Mouse (Mus musculus) intestine, embryonic 16.5 days (tissue): ENCODE results near the gene Notch2. TPM values are rescaled to one million over a fixed set of nuclear protein-coding genes. Genes with fewer than 3 reads are reported as not detected.

Experiments
- ATAC-seq: fragments of 200-750 bp; cut with Nextera tagmentation; 2 replicates; pipeline ENCODE4 v1.8.0; 2017; ENCODE audit warnings: moderate TSS enrichment, moderate library complexity
- H3K27ac ChIP-seq: fragments of 300-500 bp; sonication (generic); 2 replicates; pipeline ENCODE4 v1.5.1; 2014; ENCODE audit warnings: mild to moderate bottlenecking, low read length
- H3K27me3 ChIP-seq: fragments of 300-500 bp; sonication (generic); replicated peaks from 2 replicates; pipeline ENCODE4 v1.6.1; 2014; ENCODE audit warnings: low read length, control low read depth, mixed read lengths; ENCODE audit not compliant: control insufficient read depth, insufficient read depth
- H3K36me3 ChIP-seq: fragments of 300-500 bp; sonication (generic); 2 replicates; pipeline ENCODE4 v1.6.1; 2014; ENCODE audit warnings: low read length, control low read depth; ENCODE audit not compliant: control insufficient read depth, insufficient read depth
- H3K4me1 ChIP-seq: fragments of 300-500 bp; sonication (generic); 2 replicates; pipeline ENCODE4 v1.6.1; 2014; ENCODE audit warnings: low read length, control low read depth, mixed read lengths; ENCODE audit not compliant: control insufficient read depth, insufficient read depth
- H3K4me2 ChIP-seq: fragments of 300-500 bp; sonication (generic); 2 replicates; pipeline ENCODE4 v1.6.1; 2014; ENCODE audit warnings: low read depth, low read length, control low read depth
- H3K4me3 ChIP-seq: fragments of 300-500 bp; sonication (generic); 2 replicates; pipeline ENCODE4 v1.5.1; 2014; ENCODE audit warnings: mild to moderate bottlenecking, low read length
- H3K9ac ChIP-seq: fragments of 300-500 bp; sonication (generic); 2 replicates; pipeline ENCODE4 v1.6.1; 2014; ENCODE audit warnings: low read depth, low read length
- H3K9me3 ChIP-seq: fragments of 300-500 bp; sonication (generic); 2 replicates; pipeline ENCODE4 v1.6.1; 2016; ENCODE audit warnings: low read length, control low read depth; ENCODE audit not compliant: control insufficient read depth
- WGBS: fragments of 180-500 bp; shearing (Covaris S2); extraction: QIAGEN DNeasy Blood & Tissue Kit; methylation state at CpG from one replicate; pipeline ENCODE4 v1.1.7; 2014; 5-methylcytosine and 5-hydroxymethylcytosine counted together
- polyA plus RNA-seq: library from polyadenylated mRNA; unstranded; fragments of >200 nt; fragmentation: Nextera tagmentation; extraction: Ambion mirVana; gene quantifications from 2 replicates; pipeline ENCODE4 v1.2.1, GENCODE M21; 2015

Notch2 gene
- polyA plus RNA-seq, 1 experiment from 2014 or later: 9.1 TPM

DNA sequence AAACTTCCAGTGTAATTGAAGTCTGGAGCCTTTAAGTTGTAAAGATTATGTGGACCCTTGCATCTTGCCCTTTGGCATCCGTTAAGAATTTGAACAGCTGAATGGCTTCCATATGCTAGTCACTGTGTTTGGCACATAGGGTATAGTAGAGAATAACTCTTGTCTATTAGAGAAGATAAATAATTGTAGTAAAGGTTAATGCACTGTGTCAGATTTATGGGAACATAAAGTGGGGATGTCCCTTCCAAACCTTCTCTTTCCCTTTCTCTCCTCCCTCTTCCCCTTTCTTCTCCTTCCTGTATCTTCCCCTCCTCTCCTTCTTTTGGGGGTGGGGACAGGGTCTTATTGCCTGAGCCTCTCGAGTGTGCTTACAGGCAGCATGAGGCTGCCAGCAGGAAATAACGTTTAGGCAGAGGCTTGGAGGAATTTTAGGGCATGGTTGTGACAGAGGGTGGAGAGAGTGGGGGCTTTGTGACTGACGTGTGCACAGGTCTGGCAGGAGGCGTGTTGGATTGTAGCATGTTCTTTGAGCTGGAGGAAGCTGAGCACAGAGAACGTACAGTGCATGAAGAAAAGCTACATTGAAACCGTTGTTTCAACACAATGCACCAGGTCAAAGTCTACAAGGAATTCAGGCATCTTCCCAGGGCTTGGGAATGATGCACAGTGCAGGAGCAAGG, 47.8 kb downstream of the Notch2 start:
- H3K36me3 ChIP-seq: no peaks in the 10 kb centered on the region
- H3K9me3 ChIP-seq: no peaks in the 10 kb centered on the region
- H3K27me3 ChIP-seq: no peaks in the 10 kb centered on the region
- H3K27ac ChIP-seq: 0 out of 2 replicates have a peak overlapping the region, but pooled peaks have one; percentile 26
- no peak overlapping the region for H3K4me3 ChIP-seq
- H3K9ac ChIP-seq: no peak overlapping the region
- ATAC-seq: peak; percentile 19; the same call in 1 of the 2 replicates
- peaks cover 23% of the 10 kb centered on the region for H3K4me1 ChIP-seq
- 23% methylated on average over 7 of the region's 7 CpGs for WGBS
- H3K4me2 ChIP-seq: no peak overlapping the region

DNA sequence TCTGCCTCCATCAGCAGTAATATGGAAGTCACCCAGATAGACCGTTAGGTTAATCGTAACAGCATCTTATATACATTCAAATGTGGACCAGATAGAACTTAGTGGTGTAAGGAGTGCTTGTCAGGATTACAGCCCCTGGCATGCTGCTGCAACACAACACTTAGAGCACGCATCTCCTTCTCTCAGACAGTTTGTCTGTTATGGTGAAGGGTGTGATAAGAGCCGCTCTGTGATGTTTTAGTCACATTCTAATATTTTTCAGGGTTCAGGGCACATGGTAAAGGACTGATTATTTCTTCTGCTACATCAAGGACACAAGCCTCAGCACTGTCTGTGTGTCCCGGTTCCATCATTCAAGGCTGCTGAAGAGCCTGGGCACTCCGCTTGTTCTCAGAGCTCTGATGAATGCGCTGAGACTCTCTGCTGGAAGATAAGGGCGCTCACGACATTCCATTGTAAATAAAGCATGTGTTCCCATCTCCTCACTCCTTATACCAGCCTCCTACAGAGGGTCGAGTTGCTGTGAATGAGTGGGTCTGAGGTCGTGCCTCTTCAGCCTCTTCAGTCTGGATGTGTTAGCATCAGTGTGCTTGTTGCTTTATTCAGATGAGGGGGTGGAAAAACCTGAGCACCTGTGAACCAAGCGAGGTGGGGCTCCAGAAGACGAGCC, 48.5 kb downstream of the Notch2 start:
- H3K4me3 ChIP-seq: no peak overlapping the region
- 36% methylated on average over 13 of the region's 13 CpGs for WGBS
- no peaks in the 10 kb centered on the region for H3K9me3 ChIP-seq
- ATAC-seq: no peak
- no peaks in the 10 kb centered on the region for H3K27me3 ChIP-seq
- H3K9ac ChIP-seq: no peak overlapping the region
- no peaks in the 10 kb centered on the region for H3K36me3 ChIP-seq
- peak overlapping the region; percentile 38; the same call in 1 of the 2 replicates for H3K27ac ChIP-seq
- H3K4me1 ChIP-seq: peaks cover 26% of the 10 kb centered on the region
- H3K4me2 ChIP-seq: no peak overlapping the region

DNA sequence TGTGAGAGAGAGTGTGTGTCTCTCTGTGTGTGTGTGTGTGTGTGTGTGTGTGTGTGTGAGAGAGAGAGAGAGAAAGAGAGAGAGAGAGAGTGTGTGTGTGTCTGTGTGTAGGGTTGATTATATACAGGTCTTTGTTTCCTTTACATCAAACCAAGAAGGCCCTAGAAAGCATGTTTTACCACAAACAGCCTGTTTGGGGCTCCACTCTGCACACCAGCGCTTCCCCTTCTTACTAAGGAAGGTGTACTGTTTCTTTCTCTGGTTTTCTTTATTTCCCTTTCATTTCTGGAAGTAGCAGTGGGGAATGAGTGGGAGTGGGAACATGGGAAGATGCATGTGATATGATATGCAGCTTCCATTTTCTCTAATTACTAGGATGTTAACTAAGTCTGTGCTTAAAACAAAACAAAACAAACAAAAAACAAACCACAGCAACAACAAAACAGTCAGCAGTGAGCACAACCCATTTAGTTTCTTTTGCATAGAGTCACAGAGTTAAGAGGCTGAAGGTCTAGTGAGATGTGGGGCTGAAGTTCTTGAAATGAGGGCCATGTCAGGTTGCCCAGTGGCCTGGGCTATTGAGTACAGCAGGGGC, 49.4 kb downstream of the Notch2 start:
- no peak overlapping the region for H3K4me3 ChIP-seq
- no peaks in the 10 kb centered on the region for H3K9me3 ChIP-seq
- WGBS: 69% methylated on average over 1 of the region's 1 CpGs
- no peak for ATAC-seq
- H3K4me1 ChIP-seq: peaks cover 26% of the 10 kb centered on the region
- H3K36me3 ChIP-seq: no peaks in the 10 kb centered on the region
- no peaks in the 10 kb centered on the region for H3K27me3 ChIP-seq
- H3K9ac ChIP-seq: no peak overlapping the region
- peak overlapping the region; percentile 82 for H3K27ac ChIP-seq
- H3K4me2 ChIP-seq: 0 out of 2 replicates have a peak overlapping the region, but pooled peaks have one; percentile 7

DNA sequence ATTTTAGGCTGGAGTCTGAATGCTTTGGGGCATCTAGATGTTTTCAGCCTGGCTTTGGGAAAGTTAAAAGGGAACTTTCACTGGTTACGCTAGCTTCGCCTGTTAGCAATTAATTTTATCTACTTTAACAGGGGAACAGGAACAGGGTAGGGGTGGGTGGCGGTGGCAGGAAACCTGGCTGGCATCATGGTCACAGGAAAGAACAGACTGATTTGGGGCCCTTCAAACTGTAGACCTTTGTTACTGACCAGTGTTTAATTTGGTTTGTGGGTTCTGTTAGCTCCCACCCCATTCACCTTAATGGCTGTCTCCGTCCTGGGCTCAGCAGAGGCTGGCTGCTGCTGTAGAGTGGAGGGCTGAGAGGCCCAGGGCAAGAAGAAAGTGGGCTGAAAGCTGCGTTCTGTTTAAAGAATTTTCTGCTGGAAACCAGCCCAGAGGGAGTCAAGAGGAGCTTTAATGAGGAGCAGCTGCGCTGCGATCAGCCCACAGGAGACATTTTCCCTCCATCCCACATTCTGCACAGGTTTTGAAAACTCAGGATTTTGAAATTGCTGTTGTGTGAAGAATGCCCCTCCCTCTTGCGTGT, 50.0 kb downstream of the Notch2 start:
- Histone ChIP-seq H3K27ac (peak overlapping the region; percentile 82), H3K4me2 (peak overlapping the region; percentile 7; the same call in 1 of the 2 replicates), H3K4me3 (no peak overlapping the region), H3K4me1 (peaks cover 30% of the 10 kb centered on the region), H3K36me3 (no peaks in the 10 kb centered on the region), H3K27me3 (no peaks in the 10 kb centered on the region), H3K9ac (no peak overlapping the region), H3K9me3 (no peaks in the 10 kb centered on the region)
- WGBS: 36% methylated on average over 8 of the region's 8 CpGs
- peak; percentile 69 for ATAC-seq

DNA sequence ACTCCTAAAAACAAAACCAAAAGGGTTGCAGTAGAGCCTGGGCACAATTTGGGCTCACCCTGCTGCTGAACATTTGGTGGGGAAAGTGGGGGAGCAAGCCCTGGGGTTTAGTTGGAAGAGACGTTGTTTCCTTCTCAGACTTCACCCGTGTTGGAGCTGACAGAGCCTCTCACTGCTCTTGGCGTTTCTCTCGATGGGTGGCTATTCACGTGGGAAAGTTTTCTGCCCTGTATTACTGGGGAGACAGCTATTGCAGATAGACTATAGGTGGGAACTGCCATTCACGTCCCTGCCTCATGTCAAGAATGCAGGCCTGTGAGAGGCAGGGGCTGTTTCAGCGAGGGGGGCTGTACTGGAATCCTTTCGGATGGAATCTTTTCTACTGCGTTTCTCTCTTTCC, 50.5 kb downstream of the Notch2 start:
- no peaks in the 10 kb centered on the region for H3K36me3 ChIP-seq
- H3K4me2 ChIP-seq: no peak overlapping the region; the same call in 1 of the 2 replicates
- no peaks in the 10 kb centered on the region for H3K9me3 ChIP-seq
- peak overlapping the region; percentile 82 for H3K27ac ChIP-seq
- no peak; the same call in 1 of the 2 replicates for ATAC-seq
- WGBS: 51% methylated on average over 9 of the region's 9 CpGs
- H3K4me3 ChIP-seq: no peak overlapping the region
- no peaks in the 10 kb centered on the region for H3K27me3 ChIP-seq
- peaks cover 30% of the 10 kb centered on the region for H3K4me1 ChIP-seq
- 0 out of 2 replicates have a peak overlapping the region, but pooled peaks have one; percentile 12 for H3K9ac ChIP-seq

DNA sequence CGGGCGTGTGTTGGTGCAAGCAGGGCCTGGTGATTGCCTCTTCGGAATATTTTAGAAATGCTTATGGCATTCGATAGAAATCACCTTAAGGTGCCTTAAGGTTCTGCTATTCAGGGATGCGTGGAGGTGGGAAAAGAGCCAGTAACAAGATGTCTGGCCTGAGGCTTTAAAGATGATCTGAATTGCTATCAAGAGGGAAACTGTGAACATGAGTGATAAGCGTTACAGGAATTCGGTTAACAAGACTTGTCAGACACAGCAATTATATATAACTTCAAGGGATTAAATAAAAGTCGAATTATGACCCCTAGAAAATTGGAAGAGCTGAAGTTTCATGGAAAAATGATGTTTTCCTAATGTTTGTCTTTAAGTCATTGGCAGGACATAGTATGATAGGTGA, 51.7 kb downstream of the Notch2 start:
- 88% methylated on average over 8 of the region's 8 CpGs for WGBS
- H3K9me3 ChIP-seq: no peaks in the 10 kb centered on the region
- no peak for ATAC-seq
- no peak overlapping the region for H3K9ac ChIP-seq
- H3K27me3 ChIP-seq: no peaks in the 10 kb centered on the region
- no peak overlapping the region for H3K4me2 ChIP-seq
- H3K36me3 ChIP-seq: no peaks in the 10 kb centered on the region
- no peak overlapping the region for H3K4me3 ChIP-seq
- H3K4me1 ChIP-seq: peaks cover 33% of the 10 kb centered on the region
- H3K27ac ChIP-seq: no peak overlapping the region

DNA sequence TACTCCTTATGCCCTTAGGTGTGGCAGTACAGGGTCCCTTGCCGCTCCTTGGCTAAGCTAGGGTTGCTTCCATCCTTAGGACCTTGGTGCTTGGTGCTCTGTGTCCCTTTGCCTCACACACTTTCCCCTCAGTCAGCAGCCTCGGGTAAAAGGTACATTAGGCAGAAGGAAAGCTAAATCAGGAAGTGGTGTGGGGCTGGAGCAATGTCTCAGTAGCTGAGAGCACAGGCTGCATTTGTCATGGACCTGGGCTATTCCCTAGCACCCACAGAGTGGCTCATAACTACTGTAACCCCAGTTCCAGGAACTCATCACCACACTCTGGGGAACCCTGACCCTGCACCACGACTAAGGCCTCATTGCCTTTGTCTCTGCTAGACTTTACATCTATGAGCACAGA, 53.1 kb downstream of the Notch2 start:
- Histone ChIP-seq H3K27me3 (no peaks in the 10 kb centered on the region), H3K9me3 (no peaks in the 10 kb centered on the region), H3K36me3 (peaks cover 2% of the 10 kb centered on the region; the same call in 1 of the 2 replicates), H3K9ac (no peak overlapping the region), H3K4me1 (peaks cover 29% of the 10 kb centered on the region), H3K27ac (no peak overlapping the region), H3K4me3 (no peak overlapping the region), H3K4me2 (no peak overlapping the region)
- ATAC-seq: no peak
- 82% methylated on average over 3 of the region's 3 CpGs for WGBS

DNA sequence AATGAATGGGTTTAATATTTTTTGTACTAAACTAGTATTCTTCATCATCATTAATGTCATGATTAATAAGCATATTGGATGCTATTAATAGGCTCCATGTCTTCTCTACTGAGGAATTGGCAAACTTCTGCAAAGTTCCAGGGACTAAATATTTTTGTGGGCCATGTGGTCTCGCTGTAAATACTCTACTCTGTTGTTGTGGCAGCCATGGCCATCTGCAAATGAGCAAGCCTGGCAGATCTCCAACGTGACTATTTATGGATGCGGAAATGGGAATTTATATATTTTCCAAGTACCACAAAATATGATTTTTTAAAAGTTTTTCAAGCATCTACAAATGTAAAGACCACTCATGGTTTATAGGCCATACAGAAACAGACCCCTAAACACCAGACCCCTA, 54.1 kb downstream of the Notch2 start:
- Histone ChIP-seq H3K9me3 (no peaks in the 10 kb centered on the region), H3K4me1 (peaks cover 22% of the 10 kb centered on the region), H3K4me3 (no peak overlapping the region), H3K27me3 (no peaks in the 10 kb centered on the region), H3K27ac (peak overlapping the region; percentile 42; the same call in 1 of the 2 replicates), H3K4me2 (no peak overlapping the region), H3K36me3 (peaks cover 2% of the 10 kb centered on the region; the same call in 1 of the 2 replicates), H3K9ac (no peak overlapping the region)
- 57% methylated on average over 3 of the region's 3 CpGs for WGBS
- ATAC-seq: no peak

DNA sequence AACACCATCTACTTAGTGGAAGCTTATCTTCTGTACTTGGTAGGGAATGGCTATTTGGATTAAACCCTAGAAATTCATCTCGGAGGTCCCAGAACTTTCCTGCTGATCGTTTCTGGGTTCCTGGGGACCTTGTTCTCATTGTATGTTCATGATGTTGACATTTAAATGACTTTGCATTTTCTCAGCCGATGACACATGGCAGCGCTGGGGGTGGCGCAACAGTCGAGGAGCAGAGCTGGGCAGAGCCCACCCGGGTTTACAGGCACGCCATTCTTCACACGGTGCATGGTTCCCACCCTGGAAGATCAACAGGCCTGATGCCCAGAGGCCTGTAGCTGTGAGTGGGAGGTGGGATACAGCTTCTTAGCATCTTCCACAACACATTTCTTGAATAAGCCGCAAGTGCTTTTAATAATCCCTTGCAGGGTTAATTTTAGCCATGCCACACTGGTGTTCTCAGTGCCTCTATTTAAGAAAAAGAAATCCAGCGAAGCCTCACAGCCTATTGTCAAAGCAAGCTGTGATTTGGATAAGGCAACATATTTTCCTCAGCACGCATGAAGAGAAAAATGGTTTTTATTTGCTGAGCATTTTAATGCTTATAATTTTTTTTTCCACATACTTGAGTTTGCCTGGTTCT, 54.6 kb downstream of the Notch2 start:
- Histone ChIP-seq H3K4me2 (no peak overlapping the region), H3K4me3 (no peak overlapping the region), H3K27ac (peak overlapping the region; percentile 42; the same call in 1 of the 2 replicates), H3K9ac (no peak overlapping the region), H3K36me3 (peaks cover 2% of the 10 kb centered on the region; the same call in 1 of the 2 replicates), H3K9me3 (no peaks in the 10 kb centered on the region), H3K4me1 (peaks cover 22% of the 10 kb centered on the region), H3K27me3 (no peaks in the 10 kb centered on the region)
- WGBS: 68% methylated on average over 12 of the region's 12 CpGs
- no peak for ATAC-seq
